Mouse (Mus musculus): ENCODE measurements around the gene Hspbp1.

Hspbp1 gene

DNA sequence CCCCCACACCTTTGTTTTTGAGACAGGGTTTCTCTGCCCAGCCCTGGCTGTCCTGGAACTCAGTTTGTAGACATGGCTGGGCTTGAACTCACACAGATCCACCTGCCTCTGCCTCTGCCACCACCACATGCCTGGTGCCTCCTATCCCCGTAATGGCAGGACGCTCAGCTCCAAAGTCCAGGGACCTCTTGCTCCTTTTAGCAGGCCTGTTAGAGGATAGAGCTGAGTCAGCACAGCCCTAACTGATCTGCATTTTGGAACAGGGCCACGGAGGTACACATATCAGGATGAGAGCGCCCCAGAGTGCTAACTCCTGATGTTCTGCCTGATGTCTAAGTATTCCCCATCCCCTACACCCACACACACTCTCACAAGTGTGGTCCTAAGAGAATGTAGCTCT is 53.8 kb downstream of the Hspbp1 start, which contains the start of gene Tmem86b:
Gene Tmem86b (minus strand): TSS at position 392 of the 400 bp plus-strand sequence.
- 87% methylated on average over 4 of the region's 4 CpGs for WGBS

DNA sequence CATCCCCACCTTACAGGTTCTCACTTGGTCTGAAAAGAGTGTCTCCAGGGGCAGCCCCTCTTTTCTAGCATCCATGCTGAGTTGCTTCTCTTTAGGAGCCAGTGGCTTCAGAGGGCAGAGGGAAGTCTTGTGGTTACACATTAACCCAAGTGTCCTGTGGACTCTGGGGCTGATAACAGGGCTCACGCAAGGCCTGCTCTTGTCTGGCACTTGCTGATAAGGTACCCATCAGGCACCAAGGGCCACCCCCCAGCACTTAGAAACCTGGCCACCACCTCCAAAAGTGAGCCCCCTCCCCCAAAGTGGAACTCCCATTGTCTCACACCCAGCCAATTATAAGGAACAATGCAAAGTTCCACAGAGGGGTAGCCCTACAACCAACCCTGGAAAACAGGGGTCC is 54.7 kb downstream of the Hspbp1 start:
- WGBS: 96% methylated on average over 1 of the region's 1 CpGs

DNA sequence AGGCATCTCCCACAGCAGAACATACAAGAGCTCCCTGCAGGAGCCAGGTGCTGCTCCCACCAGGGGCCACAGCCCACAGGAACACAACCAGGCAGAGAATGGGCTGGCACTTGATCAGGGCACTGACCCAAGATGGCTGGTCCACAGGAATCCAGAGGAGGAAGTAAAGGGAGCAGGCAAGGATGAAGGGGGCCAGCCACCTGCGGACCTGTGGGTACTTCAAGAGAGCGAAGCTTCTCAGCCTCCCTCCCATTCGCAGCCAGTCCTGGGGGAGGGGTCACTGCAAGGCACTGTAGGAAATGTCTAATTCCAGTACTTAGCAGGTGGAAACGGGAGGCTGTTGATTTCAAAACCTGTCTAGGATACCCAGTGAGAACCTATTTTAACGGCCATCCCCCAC is 55.3 kb downstream of the Hspbp1 start:
- WGBS: 78% methylated on average over 5 of the region's 5 CpGs

GRCm38 (mm10) chr7:4625928-4626327 is 58.9 kb downstream of the Hspbp1 start:
- WGBS: 78% methylated on average over 2 of the region's 2 CpGs

- 58% methylated on average over 1 of the region's 1 CpGs for WGBS
These were observed 60.5 kb downstream of the Hspbp1 start for GRCm38 (mm10) chr7:4624343-4624742.

- WGBS: 13% methylated on average over 4 of the region's 4 CpGs
These were observed 61.2 kb downstream of the Hspbp1 start for GRCm38 (mm10) chr7:4623544-4624189.

DNA sequence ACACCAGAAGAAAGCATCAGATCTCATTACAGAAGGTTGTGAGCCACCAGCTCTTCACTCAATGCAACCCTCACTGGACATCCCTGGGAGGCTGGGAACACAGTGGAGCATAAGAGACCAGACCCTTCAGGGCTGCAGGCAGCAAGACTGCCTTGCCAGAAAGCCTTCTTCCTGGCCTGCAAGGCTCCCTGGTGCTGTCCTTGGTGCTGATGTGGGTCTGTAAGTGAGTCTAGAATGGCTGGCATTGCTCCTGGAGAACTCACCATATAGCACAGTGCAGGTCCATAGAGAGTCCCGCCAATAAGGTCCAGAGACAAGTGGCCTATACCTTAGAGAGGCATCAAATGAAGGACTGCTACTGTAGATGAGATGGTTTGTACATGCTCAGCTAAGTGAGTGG is 64.9 kb downstream of the Hspbp1 start:
- WGBS: 53% methylated on average over 1 of the region's 1 CpGs

DNA sequence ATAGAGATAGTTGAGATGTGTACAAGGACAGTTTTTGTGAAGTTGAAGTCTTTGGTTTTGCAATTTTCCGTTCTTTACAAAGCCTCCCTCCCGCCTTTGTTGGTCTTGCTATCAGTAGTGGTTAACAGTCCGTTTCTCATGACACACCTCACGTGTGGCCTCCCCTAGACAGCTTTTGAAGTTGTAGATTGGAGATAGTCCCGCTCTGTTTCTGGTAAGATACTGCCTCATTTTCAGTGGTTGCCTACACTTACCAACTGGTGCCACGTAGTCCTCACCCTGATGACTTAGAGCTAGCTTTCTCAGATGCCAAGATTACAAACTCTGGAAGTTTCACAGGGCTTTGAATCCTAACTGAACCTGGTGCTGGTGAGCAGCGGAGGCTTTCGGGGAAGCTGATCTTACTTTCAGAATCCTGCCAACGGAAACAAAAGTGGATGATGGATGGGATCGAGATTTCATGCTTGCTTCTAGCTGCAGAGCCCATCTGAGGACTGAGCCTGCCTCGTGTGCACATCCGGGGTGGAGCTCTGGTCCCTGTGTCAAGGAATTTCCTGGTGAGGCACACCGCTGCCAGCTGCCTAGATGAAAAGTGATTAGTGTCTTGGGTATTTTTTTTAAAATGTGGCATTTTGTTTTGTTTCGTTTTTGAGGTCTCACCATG is 71.0 kb downstream of the Hspbp1 start:
- WGBS: 85% methylated on average over 14 of the region's 14 CpGs

DNA sequence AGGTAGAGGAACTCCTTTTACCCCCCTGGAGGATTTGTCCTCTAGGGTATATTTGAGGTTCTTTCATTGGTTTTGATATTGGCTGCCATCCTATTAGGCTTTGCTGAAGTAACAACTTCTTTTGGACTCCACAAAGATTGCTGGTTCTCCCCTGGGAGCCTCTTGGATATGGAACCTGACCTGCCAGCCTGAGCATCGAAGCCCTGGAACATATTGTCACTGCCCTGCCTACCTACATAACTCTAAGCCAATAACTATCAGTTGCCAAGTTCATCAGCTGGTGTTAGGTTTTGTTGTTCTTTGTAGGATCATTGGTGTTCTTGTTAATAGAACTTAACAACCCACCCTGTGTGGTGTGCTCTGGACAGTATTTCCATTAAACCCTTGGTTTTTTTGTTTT is 71.9 kb downstream of the Hspbp1 start:
- 76% methylated on average over 1 of the region's 1 CpGs for WGBS

GRCm38 (mm10) chr7:4612386-4612785 is 72.5 kb downstream of the Hspbp1 start:
- 62% methylated on average over 8 of the region's 8 CpGs for WGBS

DNA sequence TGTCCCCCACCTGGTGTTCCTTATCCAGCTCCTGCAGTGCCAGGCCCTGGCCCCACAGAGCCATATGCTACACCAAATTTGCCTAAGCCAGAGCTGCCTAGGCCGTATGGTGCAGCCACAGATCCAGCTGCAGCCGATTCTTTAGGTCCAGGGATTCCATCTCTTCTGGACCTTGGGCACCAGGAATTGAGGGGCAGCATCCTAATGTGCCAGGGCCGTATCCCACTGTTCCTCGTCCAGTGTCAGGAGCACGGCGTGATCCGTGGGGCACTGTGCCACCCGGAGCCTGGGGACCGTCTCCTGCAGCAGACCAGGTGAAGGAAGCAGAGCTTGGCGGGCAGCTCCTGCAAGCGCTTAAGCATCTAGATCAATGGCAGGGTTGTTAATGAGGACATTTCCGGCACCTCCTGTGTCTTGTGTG is 72.9 kb downstream of the Hspbp1 start:
- WGBS: 82% methylated on average over 12 of the region's 12 CpGs

DNA sequence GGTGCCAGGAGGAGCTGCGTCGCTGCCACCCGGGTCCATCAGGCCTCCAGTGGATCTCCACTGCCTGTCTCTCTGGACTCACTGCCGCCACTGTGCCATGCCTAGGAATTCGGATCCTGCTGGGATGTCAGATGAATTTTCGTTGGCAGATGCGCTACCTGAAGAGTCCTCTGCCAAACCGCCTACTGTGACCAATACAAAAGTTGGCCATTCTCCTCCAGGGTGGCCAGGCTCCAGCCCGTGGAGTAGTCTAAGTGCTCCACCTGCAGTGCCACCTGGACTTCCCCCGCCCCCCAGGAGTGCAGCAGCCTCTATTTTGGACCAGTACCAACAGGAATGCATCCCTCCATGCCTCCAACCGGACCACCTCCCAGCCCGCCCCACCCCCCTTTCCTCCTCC is 73.4 kb downstream of the Hspbp1 start:
- WGBS: 86% methylated on average over 12 of the region's 12 CpGs
